Mouse (Mus musculus) embryonic facial prominence, embryonic 10.5 days (tissue): ENCODE data around the gene Madcam1. TPM values are rescaled to one million over a fixed set of nuclear protein-coding genes. Genes with fewer than 3 reads are reported as not detected.

Experiments used
- DNase-seq: peaks from one replicate; pipeline ENCODE4 v3.0.0-alpha.2; 2017; ENCODE audit warnings: low spot score
- H3K27ac ChIP-seq: fragments of 300-500 bp; sonication (generic); replicated peaks from 2 replicates; pipeline ENCODE4 v1.5.1; 2016; ENCODE audit warnings: mild to moderate bottlenecking
- H3K27me3 ChIP-seq: fragments of 300-500 bp; sonication (generic); replicated peaks from 2 replicates; pipeline ENCODE4 v1.6.1; 2016; ENCODE audit warnings: low read depth, mild to moderate bottlenecking; ENCODE audit not compliant: poor library complexity, severe bottlenecking
- H3K36me3 ChIP-seq: fragments of 300-500 bp; sonication (generic); replicated peaks from 2 replicates; pipeline ENCODE4 v1.6.1; 2016; ENCODE audit warnings: mild to moderate bottlenecking, moderate library complexity
- H3K4me1 ChIP-seq: fragments of 300-500 bp; sonication (generic); 2 replicates; pipeline ENCODE4 v1.6.1; 2016
- H3K4me3 ChIP-seq: fragments of 300-500 bp; sonication (generic); 2 replicates; pipeline ENCODE4 v1.5.1; 2016; ENCODE audit warnings: mild to moderate bottlenecking, moderate library complexity
- H3K9me3 ChIP-seq: fragments of 300-500 bp; sonication (generic); 2 replicates; pipeline ENCODE4 v1.6.1; 2016; ENCODE audit warnings: mild to moderate bottlenecking
- WGBS: fragments of 180-500 bp; shearing (Covaris S2); methylation state at CpG from one replicate; pipeline ENCODE4 v1.1.7; 2016; 5-methylcytosine and 5-hydroxymethylcytosine counted together
- polyA plus RNA-seq: library from polyadenylated mRNA; unstranded; fragments of >200 nt; fragmentation: Nextera tagmentation; extraction: Ambion mirVana; gene quantifications from 2 replicates; pipeline ENCODE4 v1.2.1, GENCODE M21; 2016

Gene Madcam1
- polyA plus RNA-seq, 1 experiment from 2014 or later: 3.2 TPM

DNA sequence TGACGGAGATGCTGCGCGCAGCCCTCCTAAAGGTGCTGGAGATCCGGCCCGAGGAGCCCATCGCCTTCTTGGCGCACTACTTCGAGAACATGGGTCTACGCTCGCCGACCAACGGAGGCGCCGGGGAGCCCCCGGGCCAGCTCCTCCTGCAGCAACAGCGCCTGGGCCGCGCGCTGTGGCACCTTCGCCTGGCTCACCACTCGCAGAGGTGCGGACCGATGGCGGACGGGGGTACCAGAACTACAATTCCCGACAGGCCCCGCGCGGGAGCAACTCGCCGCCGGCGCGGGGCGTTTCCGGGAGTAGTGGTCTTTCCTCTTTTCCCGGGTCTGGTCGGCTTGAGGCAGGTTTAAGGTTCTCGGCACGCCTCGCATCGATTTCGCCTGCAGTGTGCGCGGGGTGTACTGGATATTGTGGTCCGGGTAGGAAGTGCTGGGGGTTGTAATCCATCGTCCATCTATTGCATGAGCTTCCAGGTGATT, 5.3 kb downstream of the Madcam1 start:
- no peaks in the 10 kb centered on the region for H3K9me3 ChIP-seq
- H3K27ac ChIP-seq: peak overlapping the region; percentile 96
- H3K4me1 ChIP-seq: peaks cover 21% of the 10 kb centered on the region
- peaks cover 23% of the 10 kb centered on the region for H3K36me3 ChIP-seq
- H3K4me3 ChIP-seq: peak overlapping the region; percentile 94
- peak; percentile 91 for DNase-seq
- no peaks in the 10 kb centered on the region; the same call in 1 of the 2 replicates for H3K27me3 ChIP-seq
- WGBS: under 1% methylated on average over 47 of the region's 47 CpGs

- no peaks in the 10 kb centered on the region; the same call in 1 of the 2 replicates for H3K27me3 ChIP-seq
- peaks cover 25% of the 10 kb centered on the region for H3K36me3 ChIP-seq
- peak overlapping the region; percentile 96 for H3K27ac ChIP-seq
- peaks cover 22% of the 10 kb centered on the region for H3K4me1 ChIP-seq
- peak overlapping the region; percentile 94 for H3K4me3 ChIP-seq
- no peak for DNase-seq
- 34% methylated on average over 15 of the region's 15 CpGs for WGBS
- H3K9me3 ChIP-seq: no peaks in the 10 kb centered on the region
Observed at GRCm38 (mm10) chr10:79670071-79670888, 5.9 kb downstream of the Madcam1 start.

DNA sequence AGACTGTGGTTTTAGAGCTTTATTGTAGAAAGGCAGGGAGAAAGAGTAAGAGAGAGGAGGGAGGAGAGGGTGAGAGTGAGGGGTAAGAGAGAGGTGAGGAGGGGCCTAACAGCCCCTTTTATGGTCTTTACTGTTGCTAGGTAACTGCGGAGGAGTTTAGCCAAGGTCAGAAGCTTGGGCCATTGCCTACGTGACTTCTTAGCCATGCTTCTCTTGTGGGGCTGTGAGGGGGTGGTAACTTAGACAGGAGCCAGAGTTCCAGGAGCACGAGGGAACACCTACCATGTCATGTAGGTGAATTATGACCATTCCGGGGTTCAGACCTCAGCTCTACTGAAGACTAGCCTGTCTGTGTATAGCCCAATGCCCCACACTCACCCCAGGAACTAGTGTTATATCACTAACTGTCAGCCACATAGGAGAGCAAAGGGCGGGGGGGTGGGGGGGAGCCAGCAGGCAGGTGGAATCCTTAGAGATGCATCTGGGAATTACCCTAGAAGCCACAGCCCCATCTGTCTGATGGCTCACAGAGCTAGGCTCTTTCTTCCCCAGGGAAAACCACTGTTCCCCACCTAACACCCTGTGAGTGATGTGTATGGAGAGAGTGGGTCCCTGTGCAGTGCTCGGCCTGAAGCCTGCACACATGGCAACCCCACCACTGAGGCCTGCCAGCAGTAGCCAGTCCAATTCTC, 7.2 kb downstream of the Madcam1 start:
- H3K4me1 ChIP-seq: peaks cover 34% of the 10 kb centered on the region
- no peaks in the 10 kb centered on the region for H3K9me3 ChIP-seq
- no peaks in the 10 kb centered on the region for H3K27me3 ChIP-seq
- H3K36me3 ChIP-seq: peaks cover 37% of the 10 kb centered on the region
- H3K4me3 ChIP-seq: peak overlapping the region; percentile 94
- 84% methylated on average over 6 of the region's 6 CpGs for WGBS
- no peak for DNase-seq
- H3K27ac ChIP-seq: 0 out of 2 replicates have a peak overlapping the region, but pooled peaks have one; percentile 35

DNA sequence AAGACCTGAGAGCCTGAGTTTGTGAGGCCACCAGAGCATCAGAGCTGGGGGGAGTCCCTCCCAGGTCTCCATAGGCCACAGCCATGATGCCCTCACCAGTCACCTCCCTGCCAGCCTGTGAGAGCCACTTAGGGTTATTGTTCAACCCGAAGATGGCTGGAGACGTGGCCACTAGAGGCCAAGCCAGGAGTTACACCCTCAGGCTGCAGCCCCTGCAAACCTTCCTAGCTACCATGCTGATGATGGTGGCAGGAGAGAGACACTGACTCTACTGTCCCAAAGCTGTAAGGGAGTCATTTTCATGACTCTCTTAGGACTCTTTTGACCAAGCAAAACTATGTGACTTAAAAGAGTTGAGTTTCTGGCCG, 7.7 kb downstream of the Madcam1 start:
- WGBS: 69% methylated on average over 3 of the region's 3 CpGs
- Histone ChIP-seq H3K9me3 (no peaks in the 10 kb centered on the region), H3K27me3 (no peaks in the 10 kb centered on the region), H3K27ac (no peak overlapping the region), H3K4me1 (peaks cover 34% of the 10 kb centered on the region), H3K4me3 (0 out of 2 replicates have a peak overlapping the region, but pooled peaks have one; percentile 2), H3K36me3 (peaks cover 37% of the 10 kb centered on the region)
- DNase-seq: no peak

DNA sequence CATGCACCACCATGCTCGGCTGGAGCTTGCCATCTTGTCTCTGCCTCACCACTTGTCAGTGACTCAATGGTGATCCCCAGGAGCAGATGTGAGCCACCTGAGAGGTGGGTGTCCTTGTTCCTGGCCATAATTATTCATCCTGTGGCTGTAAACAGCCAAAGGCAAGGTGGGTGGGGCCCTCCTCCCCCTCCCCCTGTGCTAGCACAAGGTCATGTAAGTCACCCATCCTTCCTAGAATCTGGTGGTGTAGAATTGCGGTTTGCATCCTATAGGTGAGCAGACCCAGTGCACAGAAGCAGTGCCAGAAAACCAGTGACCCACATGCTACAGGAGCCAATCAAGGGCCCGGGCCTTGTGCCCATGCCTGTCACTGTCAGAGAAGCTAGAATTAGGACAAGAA, 8.7 kb downstream of the Madcam1 start:
- no peaks in the 10 kb centered on the region for H3K27me3 ChIP-seq
- WGBS: 89% methylated on average over 3 of the region's 3 CpGs
- H3K4me1 ChIP-seq: peaks cover 34% of the 10 kb centered on the region
- H3K4me3 ChIP-seq: no peak overlapping the region
- DNase-seq: no peak
- H3K36me3 ChIP-seq: peaks cover 37% of the 10 kb centered on the region
- H3K27ac ChIP-seq: no peak overlapping the region
- no peaks in the 10 kb centered on the region for H3K9me3 ChIP-seq

GRCm38 (mm10) chr10:79675346-79676035, 11.1 kb downstream of the Madcam1 start:
- H3K36me3 ChIP-seq: peaks cover 37% of the 10 kb centered on the region
- H3K4me1 ChIP-seq: peaks cover 29% of the 10 kb centered on the region
- H3K27me3 ChIP-seq: no peaks in the 10 kb centered on the region
- H3K4me3 ChIP-seq: no peak overlapping the region
- no peaks in the 10 kb centered on the region for H3K9me3 ChIP-seq
- DNase-seq: peak; percentile 33
- H3K27ac ChIP-seq: peak overlapping the region; percentile 14; the same call in 1 of the 2 replicates
- WGBS: 52% methylated on average over 44 of the region's 44 CpGs

GRCm38 (mm10) chr10:79680606-79681495, 16.5 kb downstream of the Madcam1 start:
- DNase-seq: no peak

DNA sequence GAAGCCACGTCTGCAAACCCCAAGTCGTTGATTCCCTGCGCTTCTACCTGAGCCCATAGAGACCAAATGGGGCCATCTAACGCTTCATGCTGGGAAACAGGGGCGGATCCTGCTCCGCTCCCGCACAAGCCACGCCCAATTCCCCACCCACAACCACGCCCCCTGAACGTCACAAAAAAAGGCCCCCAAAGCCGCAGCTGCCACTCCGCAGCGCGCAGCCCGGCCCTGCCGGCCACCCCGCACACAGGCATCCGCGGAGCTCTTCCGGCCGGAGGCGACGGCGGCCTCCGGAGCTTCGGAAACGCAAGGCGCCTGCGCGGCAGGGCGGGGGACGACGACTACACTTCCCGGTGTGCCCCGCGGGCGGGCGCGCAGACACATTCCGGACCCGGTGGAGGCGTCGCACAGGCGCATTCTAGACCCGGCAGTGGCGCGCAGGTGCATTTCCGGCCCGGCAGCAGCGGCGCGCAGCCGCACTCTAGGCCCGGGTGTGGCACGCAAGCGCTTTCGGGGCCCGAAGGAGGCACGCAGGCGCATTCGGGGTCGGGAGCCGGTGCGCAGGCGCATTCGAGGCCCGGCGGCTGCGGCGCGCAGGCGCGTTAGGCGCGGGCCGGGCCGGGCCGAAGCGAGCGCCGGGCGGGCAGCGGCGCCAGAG, 17.4 kb downstream of the Madcam1 start, which contains the start of gene Cdc34:
Gene Cdc34 (plus strand): TSS at position 605 of the 655 bp plus-strand sequence.
- peaks cover 33% of the 10 kb centered on the region for H3K36me3 ChIP-seq
- H3K27me3 ChIP-seq: no peaks in the 10 kb centered on the region
- peak within 1 kb of the TSS; percentile 82 for H3K27ac ChIP-seq
- under 1% methylated on average over 84 of the region's 84 CpGs for WGBS
- no peaks in the 10 kb centered on the region for H3K9me3 ChIP-seq
- H3K4me1 ChIP-seq: peaks cover 26% of the 10 kb centered on the region
- peak within 1 kb of the TSS; percentile 67 for H3K4me3 ChIP-seq
- DNase-seq: peak; percentile 100

More at GRCm38 (mm10) chr10:79680606-79681495, 16.5 kb downstream of the Madcam1 start:
- Histone ChIP-seq H3K4me1 (peaks cover 32% of the 10 kb centered on the region), H3K27ac (peak overlapping the region; percentile 82), H3K36me3 (peaks cover 30% of the 10 kb centered on the region), H3K4me3 (peak overlapping the region; percentile 67), H3K27me3 (no peaks in the 10 kb centered on the region), H3K9me3 (no peaks in the 10 kb centered on the region)
- WGBS: 37% methylated on average over 11 of the region's 11 CpGs

GRCm38 (mm10) chr10:79682551-79682915, 18.2 kb downstream of the Madcam1 start:
- H3K9me3 ChIP-seq: no peaks in the 10 kb centered on the region
- no peaks in the 10 kb centered on the region for H3K27me3 ChIP-seq
- H3K27ac ChIP-seq: peak overlapping the region; percentile 82
- H3K36me3 ChIP-seq: peaks cover 41% of the 10 kb centered on the region
- H3K4me3 ChIP-seq: peak overlapping the region; percentile 67
- 0% methylated on average over 10 of the region's 10 CpGs for WGBS
- DNase-seq: no peak
- H3K4me1 ChIP-seq: peaks cover 26% of the 10 kb centered on the region

DNA sequence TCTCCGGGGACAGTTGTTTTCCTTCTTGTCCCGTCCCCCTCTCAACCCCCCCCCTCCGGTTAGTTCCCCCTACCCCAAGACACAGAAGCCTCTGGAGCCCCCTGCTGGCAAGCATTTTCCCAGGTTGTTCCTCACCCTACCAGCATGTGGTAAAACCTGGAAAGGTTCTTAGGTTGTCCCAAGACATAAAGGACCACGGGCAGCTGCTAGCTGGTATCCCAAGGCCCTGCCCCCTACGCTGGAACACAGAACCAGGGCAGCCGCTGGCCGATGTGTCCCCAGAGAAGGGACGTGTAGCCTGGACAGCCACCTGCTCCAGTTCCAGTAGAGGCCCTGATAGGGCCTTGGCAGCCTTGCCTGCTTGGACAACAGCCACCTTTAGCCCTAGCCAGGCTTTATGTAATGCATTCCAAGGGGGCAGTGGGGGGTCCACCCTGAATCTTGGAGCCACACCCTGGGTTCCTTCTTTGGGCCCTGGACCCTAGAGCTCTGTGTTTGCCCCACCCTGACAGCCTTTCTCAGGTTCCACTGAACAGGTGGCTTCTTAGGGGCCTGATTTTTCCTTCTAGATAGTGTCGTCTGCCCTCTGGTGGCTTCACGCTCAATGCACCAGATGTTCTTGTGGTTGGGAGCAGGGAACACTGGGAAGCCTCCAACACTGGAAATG, 18.7 kb downstream of the Madcam1 start:
- Histone ChIP-seq H3K27ac (peak overlapping the region; percentile 82), H3K36me3 (peaks cover 46% of the 10 kb centered on the region), H3K27me3 (no peaks in the 10 kb centered on the region), H3K4me3 (peak overlapping the region; percentile 67), H3K9me3 (no peaks in the 10 kb centered on the region), H3K4me1 (peaks cover 26% of the 10 kb centered on the region)
- 5% methylated on average over 10 of the region's 10 CpGs for WGBS
- DNase-seq: peak; percentile 76
